Mouse (Mus musculus) heart, postnatal 14 days (tissue): ENCODE data around the gene Alyref2. TPM values are rescaled to one million over a fixed set of nuclear protein-coding genes. Genes with fewer than 3 reads are reported as not detected.

Source experiments
- total RNA-seq, 2 experiments: library from RNA; stranded (reverse); gene quantifications; 2 replicates each; pipeline ENCODE4 v1.2.3; 2021

Alyref2 gene
- total RNA-seq, 2 experiments from 2014 or later = 2.8 to 3.2 TPM

Other genes starting within 250 kb of the Alyref2 start
- 10 to 100 TPM; 19.5 to 25.7 TPM for gene B4galt3, start 233.2 kb upstream of the Alyref2 start, total RNA-seq
- 10 to 100 TPM; 16.4 to 21.3 TPM for gene Ppox, start 222.3 kb upstream of the Alyref2 start, total RNA-seq
- 10 to 100 TPM; 20.0 to 22.4 TPM for gene Usp21, start 215.5 kb upstream of the Alyref2 start, total RNA-seq
- gene Ufc1, start 208.5 kb upstream of the Alyref2 start, total RNA-seq = 10 to 100 TPM; 82.9 to 88.2 TPM
- gene Dedd, start 174.3 kb upstream of the Alyref2 start, total RNA-seq = 10 to 100 TPM; 24.4 to 25.9 TPM
- gene Nit1, start 157.8 kb upstream of the Alyref2 start, total RNA-seq = 10 to 100 TPM; 20.0 to 24.6 TPM
- gene Pfdn2, start 157.8 kb upstream of the Alyref2 start, total RNA-seq = 10 to 100 TPM; 63.7 to 74.3 TPM
- under 1 TPM in 1 of 2 experiments, not detected in 1; 0.17 TPM for gene Klhdc9, start 142.7 kb upstream of the Alyref2 start, total RNA-seq
- gene Nectin4, start 133.4 kb upstream of the Alyref2 start, total RNA-seq = under 1 TPM; 0.14 to 0.15 TPM
- gene Arhgap30, start 114.5 kb upstream of the Alyref2 start, total RNA-seq = 1 to 10 TPM; 2.3 to 4.5 TPM
- gene Usf1, start 92.2 kb upstream of the Alyref2 start, total RNA-seq = 10 to 100 TPM; 42.3 to 46.1 TPM
- 1 to 10 TPM; 2.2 to 2.5 TPM for gene Tstd1, start 84.6 kb upstream of the Alyref2 start, total RNA-seq
- gene F11r, start 65.9 kb upstream of the Alyref2 start, total RNA-seq = 10 to 100 TPM; 46.3 to 48.9 TPM
- not detected for gene Itln1, start 31.8 kb downstream of the Alyref2 start, total RNA-seq
- gene Cd244a, start 55.7 kb downstream of the Alyref2 start, total RNA-seq = under 1 TPM; 0.38 to 0.41 TPM
- gene Ly9, start 103.9 kb downstream of the Alyref2 start, total RNA-seq = under 1 TPM; 0.26 to 0.66 TPM
- under 1 TPM in 1 of 2 experiments, not detected in 1; 0.15 TPM for gene Slamf7, start 149.6 kb downstream of the Alyref2 start, total RNA-seq
- gene Cd48, start 178.5 kb downstream of the Alyref2 start, total RNA-seq = 1 to 10 TPM; 1.6 to 2.3 TPM